Comparison of ENCODE assay signal across 10 mouse cellular contexts in the genomic region with DNA sequence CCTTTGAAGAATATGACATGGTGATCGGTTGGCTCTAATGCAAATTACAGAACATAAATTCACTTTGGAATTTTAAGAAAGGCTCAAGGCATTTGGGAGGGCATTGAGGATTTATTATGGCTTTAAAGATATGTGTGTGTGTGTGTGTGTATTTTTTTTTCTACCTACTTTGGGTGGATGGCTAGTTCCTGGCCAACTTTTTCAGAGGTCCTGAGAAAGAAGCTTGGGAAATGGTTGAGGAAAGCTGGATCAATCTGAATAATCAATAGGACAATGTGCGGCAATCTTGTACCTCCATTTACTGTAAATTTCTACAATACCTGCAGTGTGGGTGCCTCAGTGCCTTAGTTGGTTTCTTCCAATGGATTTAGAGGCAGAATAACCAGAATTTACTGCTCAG.
DNase-seq lines count a peak whose midpoint lies in the region; ATAC-seq and TF ChIP-seq lines count a peak whose summit lies in the region.
"Had no signal": no experiment of that assay in that cellular context is flagged by ENCODE, and none has a peak within 500 bp of the region (broad histone marks: within the 10 kb centered on the region; RNA-seq: fewer than 3 reads in every experiment).

No protein-coding gene starts in this region.

- peak overlapping the region; percentile 88 for H3K4me3 ChIP-seq in lung, embryonic 16.5 days (ENCODE audit: low read length)
- peak overlapping the region; percentile 80 for H3K4me3 ChIP-seq in forebrain, postnatal 0 days (ENCODE audit: low read depth, low read length)
- H3K4me3 ChIP-seq in limb, embryonic 15.5 days = peak overlapping the region; percentile 75
- H3K4me3 ChIP-seq in stomach, embryonic 14.5 days (ENCODE audit: low read depth, low read length) = peak overlapping the region; percentile 87

- peak overlapping the region; percentile 61 for H3K4me2 ChIP-seq in lung, embryonic 16.5 days (ENCODE audit: low read depth, low read length)
- H3K4me2 ChIP-seq in forebrain, postnatal 0 days (ENCODE audit: low read depth) = peak overlapping the region; percentile 74
- peak overlapping the region; percentile 60 for H3K4me2 ChIP-seq in limb, embryonic 15.5 days
- H3K4me2 ChIP-seq in stomach, embryonic 14.5 days (replicated peaks; ENCODE audit: low read depth, low read length) = peak overlapping the region; percentile 47

- H3K36me3 ChIP-seq in lung, embryonic 16.5 days (ENCODE audit: control insufficient read depth, insufficient read depth, low read length) = no peaks in the 10 kb centered on the region
- H3K36me3 ChIP-seq in forebrain, postnatal 0 days (ENCODE audit: insufficient read depth) = no peaks in the 10 kb centered on the region
- no peaks in the 10 kb centered on the region for H3K36me3 ChIP-seq in limb, embryonic 15.5 days
- H3K36me3 ChIP-seq in stomach, embryonic 14.5 days (ENCODE audit: control insufficient read depth, insufficient read depth, low read length) = no peaks in the 10 kb centered on the region

- peak overlapping the region; percentile 76 for H3K27ac ChIP-seq in lung, embryonic 16.5 days (ENCODE audit: low read length)
- H3K27ac ChIP-seq in forebrain, postnatal 0 days (ENCODE audit: low read depth, low read length) = peak overlapping the region; percentile 90
- H3K27ac ChIP-seq in limb, embryonic 15.5 days = peak overlapping the region; percentile 35
- peak overlapping the region; percentile 99; the same call in 1 of the 2 replicates for H3K27ac ChIP-seq in stomach, embryonic 14.5 days (ENCODE audit: low read length)

- H3K4me1 ChIP-seq in lung, embryonic 16.5 days (replicated peaks; ENCODE audit: control insufficient read depth, insufficient read depth, low read length) = peaks cover 52% of the 10 kb centered on the region
- H3K4me1 ChIP-seq in forebrain, postnatal 0 days (ENCODE audit: insufficient read depth) = no peaks in the 10 kb centered on the region
- H3K4me1 ChIP-seq in limb, embryonic 15.5 days = peaks cover 27% of the 10 kb centered on the region
- peaks cover 46% of the 10 kb centered on the region for H3K4me1 ChIP-seq in stomach, embryonic 14.5 days (ENCODE audit: control insufficient read depth, insufficient read depth, low read length)

- no peaks in the 10 kb centered on the region for H3K9me3 ChIP-seq in lung, embryonic 16.5 days (ENCODE audit: control insufficient read depth, low read length)
- H3K9me3 ChIP-seq in forebrain, postnatal 0 days (ENCODE audit: low read length) = no peaks in the 10 kb centered on the region
- H3K9me3 ChIP-seq in limb, embryonic 15.5 days = no peaks in the 10 kb centered on the region
- H3K9me3 ChIP-seq in stomach, embryonic 14.5 days (ENCODE audit: control insufficient read depth, low read depth, low read length) = no peaks in the 10 kb centered on the region

- no peak for TF ChIP-seq CTCF in forebrain, postnatal 0 days (IDR thresholded peaks at IDR 0.05; ENCODE audit: low read depth)

- DNase-seq in lung, postnatal 14 days = no peak
- DNase-seq in forebrain, postnatal 0 days = no peak
- no peak for DNase-seq in gastrocnemius, postnatal 4 days (ENCODE audit: low spot score in 2 of 2)
- no peak for DNase-seq in testis, postnatal 10 days (ENCODE audit: low spot score)
- DNase-seq: cerebellum, adult 9-11 months; kidney, adult 18-20 months had no signal

- WGBS in lung, embryonic 16.5 days = 36% methylated on average over 2 of the region's 2 CpGs
- WGBS in forebrain, postnatal 0 days = 50% methylated on average over 2 of the region's 2 CpGs
- WGBS in limb, embryonic 15.5 days = 33% methylated on average over 2 of the region's 2 CpGs
- WGBS in stomach, embryonic 14.5 days = 27% methylated on average over 2 of the region's 2 CpGs

- no peak for ATAC-seq in lung, embryonic 16.5 days (ENCODE audit: low read depth)
- no peak for ATAC-seq in forebrain, postnatal 0 days
- ATAC-seq in limb, embryonic 15.5 days (ENCODE audit: insufficient number of reproducible peaks, low FRiP score, low TSS enrichment, low read depth) = no peak
- no peak for ATAC-seq in stomach, embryonic 14.5 days (ENCODE audit: insufficient number of reproducible peaks, insufficient read depth, low FRiP score, low read depth)
- no peak for ATAC-seq in granulocyte monocyte progenitor cell, adult 5-6 weeks (replicated peaks; ENCODE audit: poor library complexity, severe bottlenecking)

- peak overlapping the region; percentile 33 for H3K9ac ChIP-seq in lung, embryonic 16.5 days (ENCODE audit: low read length)
- H3K9ac ChIP-seq in forebrain, postnatal 0 days = peak overlapping the region; percentile 41
- peak overlapping the region; percentile 17 for H3K9ac ChIP-seq in limb, embryonic 15.5 days
- no peak overlapping the region for H3K9ac ChIP-seq in stomach, embryonic 14.5 days (replicated peaks; ENCODE audit: low read depth, low read length)

- H3K27me3 ChIP-seq in lung, embryonic 16.5 days (ENCODE audit: control insufficient read depth, insufficient read depth, low read depth, low read length) = no peaks in the 10 kb centered on the region
- H3K27me3 ChIP-seq in forebrain, postnatal 0 days (ENCODE audit: insufficient read depth, low read length) = peaks cover 17% of the 10 kb centered on the region
- no peaks in the 10 kb centered on the region for H3K27me3 ChIP-seq in limb, embryonic 15.5 days
- no peaks in the 10 kb centered on the region for H3K27me3 ChIP-seq in stomach, embryonic 14.5 days (ENCODE audit: control insufficient read depth, insufficient read depth, low read length)

Comparison
In these comparisons a context has a peak if more than half of its experiments do, and no peak if none do; other contexts are left out.
1. H3K27ac ChIP-seq: peak in every context shown above with its lines; median percentile 99 in stomach, embryonic 14.5 days; 90 in forebrain, postnatal 0 days; 76 in lung, embryonic 16.5 days; 35 in limb, embryonic 15.5 days.